Mouse (Mus musculus) liver, adult 2 months (tissue): ENCODE measurements around the gene Ezr.

Experiments used
- CTCF ChIP-seq: fragments of 200-500 bp; IDR thresholded peaks from 2 replicates; pipeline ENCODE4 v1.5.1; 2011; ENCODE audit warnings: low read depth, low read length, control low read depth
- POLR2A ChIP-seq: fragments of 200-500 bp; IDR thresholded peaks from 2 replicates; pipeline ENCODE4 v1.6.1; 2011; ENCODE audit warnings: low read length, control low read depth; ENCODE audit not compliant: insufficient read depth; ENCODE audit errors: extremely low read depth

GRCm38 (mm10) chr17:6729244-6729742, 53.3 kb downstream of the Ezr start:
- TF ChIP-seq CTCF (no peak), POLR2A (no peak)
